Mouse (Mus musculus) cerebellum, adult 2 months (tissue): ENCODE measurements at regions not wholly inside any gene's neighbourhood (a gene's known extent, or its start where the extent isn't known, plus 50 kb on each side); places are given as distances from the start of the nearest gene placed in this dataset.

Experiments used
- CTCF ChIP-seq: fragments of 200-500 bp; IDR thresholded peaks from 2 replicates; pipeline ENCODE4 v1.5.1; 2011; ENCODE audit warnings: low read depth, mild to moderate bottlenecking, control low read depth, low read length, moderate library complexity, borderline replicate concordance; ENCODE audit not compliant: insufficient read depth
- POLR2A ChIP-seq: fragments of 200-500 bp; IDR thresholded peaks from 2 replicates; pipeline ENCODE4 v1.6.1; 2011; ENCODE audit warnings: low read length, control low read depth, borderline replicate concordance; ENCODE audit not compliant: insufficient read depth

- TF ChIP-seq POLR2A (no peak), CTCF (no peak)
These were observed 183.4 kb upstream of the Ufl1 start for GRCm38 (mm10) chr4:25464792-25465590.
